Mouse (Mus musculus): ENCODE measurements at regions not wholly inside any gene's neighbourhood (a gene's known extent, or its start where the extent isn't known, plus 50 kb on each side); places are given as distances from the start of the nearest gene placed in this dataset.
A peak's percentile ranks its signal among the peaks of the same experiment; 100 is the strongest.

GRCm38 (mm10) chr9:63896073-63896807 lies 125.6 kb downstream of the Smad6 start:
- DNase-seq (ENCODE audit: low spot score in 2 of 2): peak in 1 of 2 experiments; percentile 51

DNA sequence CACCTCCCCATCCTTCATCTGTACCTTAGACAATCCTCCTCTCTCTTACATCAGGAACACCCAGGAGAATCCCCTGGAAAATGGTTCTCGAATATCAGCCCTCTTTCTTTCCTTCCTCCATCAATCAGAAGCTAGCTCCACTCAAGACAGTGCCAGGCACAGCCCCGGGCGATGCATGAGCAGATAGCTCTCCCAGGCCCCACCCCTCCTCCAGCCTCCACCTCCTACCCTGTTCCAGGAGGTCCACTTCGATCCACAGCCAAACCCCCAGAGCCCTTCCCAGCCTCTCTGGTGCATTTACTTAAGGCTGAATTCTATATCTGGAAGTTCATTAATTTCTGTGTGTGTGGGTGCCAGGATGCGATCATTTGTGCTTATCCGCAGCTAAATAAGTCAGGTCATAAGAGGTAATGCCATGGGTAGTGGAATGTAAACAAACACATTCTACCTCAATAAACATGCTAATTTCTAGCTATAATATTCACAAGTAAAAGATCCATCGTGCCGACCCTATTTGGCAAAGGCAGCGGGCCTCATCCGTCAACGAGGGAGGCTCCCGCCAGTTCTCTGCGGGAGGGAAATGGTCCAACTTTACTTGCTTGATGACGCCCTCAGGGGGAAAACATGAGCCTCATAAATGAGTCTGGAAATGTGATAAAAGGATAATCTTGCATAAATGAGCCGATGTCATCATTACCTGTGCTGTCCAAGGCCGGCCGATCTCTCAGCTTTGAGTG lies 129.5 kb downstream of the Smad6 start:
- no peak for DNase-seq (ENCODE audit: low spot score in 2 of 2)

DNA sequence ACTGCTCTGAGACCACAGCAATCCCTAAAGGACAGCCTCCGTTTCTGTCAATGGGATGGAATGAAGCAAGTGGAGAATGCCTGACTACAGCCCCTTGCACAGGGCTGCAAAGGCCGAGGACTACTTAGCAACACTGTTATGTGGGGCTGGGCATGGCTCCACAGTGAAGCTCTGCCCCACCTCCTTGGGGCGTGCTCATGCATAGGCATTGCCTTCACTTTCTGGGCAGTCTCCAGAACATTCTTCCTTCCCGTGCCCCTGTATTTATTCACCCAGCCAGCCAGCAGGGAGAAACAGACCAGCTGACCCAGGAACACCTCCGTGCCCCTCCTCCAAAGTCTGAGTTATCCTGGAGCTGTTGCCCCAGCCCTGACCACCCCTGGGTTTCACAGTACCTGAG lies 131.1 kb downstream of the Smad6 start:
- no peak for DNase-seq (ENCODE audit: low spot score in 2 of 2)

GRCm38 (mm10) chr9:63889570-63889969 lies 131.8 kb upstream of the Smad3 start:
- DNase-seq (ENCODE audit: low spot score in 2 of 2): no peak

DNA sequence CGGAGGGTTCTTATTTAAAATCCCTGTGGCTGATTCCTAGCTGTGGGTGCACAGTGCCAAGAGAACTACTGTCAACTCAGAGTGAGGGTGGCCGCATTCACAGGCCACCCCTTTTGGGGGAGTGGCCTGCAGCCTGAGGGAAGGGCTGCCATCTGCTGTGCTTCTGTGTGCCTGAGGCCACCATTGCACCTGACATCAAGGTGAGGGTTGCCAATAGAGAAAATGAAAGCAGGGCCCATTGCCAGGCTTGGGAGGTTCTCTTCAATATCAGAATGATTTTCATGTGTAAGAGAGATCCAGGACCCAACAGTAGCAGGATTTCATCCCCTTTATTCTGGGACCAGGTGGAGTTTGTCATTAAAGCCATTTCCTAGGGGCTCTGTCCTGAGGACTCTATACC lies 127.2 kb upstream of the Smad3 start:
- DNase-seq (ENCODE audit: low spot score in 2 of 2): no peak

DNA sequence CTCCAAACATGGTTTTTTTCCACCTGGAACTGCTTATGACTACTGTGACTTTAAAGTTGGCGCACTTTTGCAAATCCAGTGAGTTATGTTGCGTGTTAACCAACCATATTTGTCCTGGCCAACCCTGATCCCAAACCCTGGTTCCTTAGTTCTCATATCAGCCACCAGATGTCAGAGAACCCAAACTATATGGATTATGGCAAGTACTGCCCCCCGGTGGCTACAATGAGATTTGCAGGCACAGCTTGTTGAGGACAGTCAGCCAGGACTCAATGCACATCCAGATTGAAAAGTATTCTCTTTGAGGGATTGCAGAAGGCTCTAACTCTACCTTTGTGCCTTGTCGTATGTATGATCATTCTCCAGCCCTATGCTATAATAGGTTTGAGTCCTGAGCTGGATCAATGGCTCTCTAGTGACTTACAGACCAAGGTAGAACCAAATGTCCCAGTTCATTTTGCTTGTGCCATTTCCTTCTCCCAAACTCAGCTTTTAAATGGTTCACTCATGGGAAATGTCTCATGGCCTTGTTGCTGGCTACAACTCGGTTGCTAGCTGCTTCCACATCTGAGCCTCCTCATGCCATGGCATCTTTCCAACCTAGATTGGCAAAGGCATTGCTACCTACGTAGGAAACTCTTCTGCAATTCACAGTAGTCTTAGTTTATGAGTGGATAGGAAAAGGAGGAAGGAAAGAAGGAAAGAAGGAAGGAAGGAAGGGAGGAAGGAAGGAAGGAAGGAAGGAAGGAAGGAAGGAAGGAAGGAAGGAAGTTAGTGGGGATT lies 126.1 kb upstream of the Smad3 start:
- peak in 1 of 2 experiments; percentile 12 for DNase-seq (ENCODE audit: low spot score in 2 of 2)

DNA sequence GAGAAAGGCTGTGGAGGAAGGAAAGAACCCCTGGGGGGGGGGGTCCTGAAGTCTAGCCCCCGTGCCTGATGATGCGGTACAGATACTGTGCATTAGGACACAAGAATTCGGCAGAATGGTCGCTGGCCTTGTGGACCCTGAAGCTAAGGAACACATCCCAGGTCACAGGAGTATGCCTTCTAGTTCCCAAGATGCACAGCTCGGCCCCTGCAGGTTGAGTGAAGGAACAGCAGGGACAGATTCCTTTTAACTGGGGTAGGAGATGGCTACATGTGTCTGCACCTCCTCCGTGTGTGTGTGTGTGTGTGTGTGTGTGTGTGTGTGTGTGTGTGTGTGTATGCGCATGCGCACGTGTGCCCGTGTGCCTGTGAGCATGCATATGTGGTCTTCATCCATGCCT lies 123.9 kb upstream of the Smad3 start:
- DNase-seq (ENCODE audit: low spot score in 2 of 2): no peak

- no peak for DNase-seq (ENCODE audit: low spot score in 2 of 2)
Measured at GRCm38 (mm10) chr9:63881261-63881563, 123.4 kb upstream of the Smad3 start.

DNA sequence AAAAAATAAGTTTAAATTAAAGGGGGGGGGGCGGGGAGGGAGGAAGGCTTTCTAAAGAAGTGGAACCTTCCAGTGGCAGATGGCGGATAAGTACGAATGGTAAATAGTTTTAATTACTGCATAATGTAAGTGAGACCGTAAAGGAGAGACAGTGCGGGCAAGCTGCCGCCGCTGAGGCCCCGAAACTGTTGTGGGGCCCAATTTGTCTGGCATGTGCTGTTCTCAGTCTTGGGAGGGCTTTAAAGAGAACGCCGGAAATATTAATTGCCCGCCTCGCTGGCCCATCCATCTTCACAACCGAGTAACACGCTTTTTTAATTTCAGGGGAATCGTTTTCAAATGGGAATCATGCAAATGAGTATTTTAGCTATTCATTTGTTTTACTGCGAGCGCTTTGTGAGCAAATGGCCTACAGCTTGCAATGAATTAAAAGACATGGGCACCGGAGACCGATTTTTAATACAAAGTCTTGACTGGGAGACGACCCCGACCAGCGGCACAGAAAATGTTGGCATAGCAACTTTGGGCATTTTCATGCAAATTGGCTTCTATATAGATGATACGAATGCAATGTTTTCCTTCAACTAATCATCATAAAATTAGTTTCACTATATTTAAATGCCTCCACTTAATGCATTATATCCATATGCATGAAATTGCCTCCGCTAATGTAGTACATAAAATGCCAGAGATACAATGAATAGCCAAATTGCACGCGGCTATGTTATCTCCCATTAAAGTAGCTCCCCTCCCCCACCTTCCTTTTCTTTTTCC lies 122.9 kb upstream of the Smad3 start:
- no peak for DNase-seq (ENCODE audit: low spot score in 2 of 2)

DNA sequence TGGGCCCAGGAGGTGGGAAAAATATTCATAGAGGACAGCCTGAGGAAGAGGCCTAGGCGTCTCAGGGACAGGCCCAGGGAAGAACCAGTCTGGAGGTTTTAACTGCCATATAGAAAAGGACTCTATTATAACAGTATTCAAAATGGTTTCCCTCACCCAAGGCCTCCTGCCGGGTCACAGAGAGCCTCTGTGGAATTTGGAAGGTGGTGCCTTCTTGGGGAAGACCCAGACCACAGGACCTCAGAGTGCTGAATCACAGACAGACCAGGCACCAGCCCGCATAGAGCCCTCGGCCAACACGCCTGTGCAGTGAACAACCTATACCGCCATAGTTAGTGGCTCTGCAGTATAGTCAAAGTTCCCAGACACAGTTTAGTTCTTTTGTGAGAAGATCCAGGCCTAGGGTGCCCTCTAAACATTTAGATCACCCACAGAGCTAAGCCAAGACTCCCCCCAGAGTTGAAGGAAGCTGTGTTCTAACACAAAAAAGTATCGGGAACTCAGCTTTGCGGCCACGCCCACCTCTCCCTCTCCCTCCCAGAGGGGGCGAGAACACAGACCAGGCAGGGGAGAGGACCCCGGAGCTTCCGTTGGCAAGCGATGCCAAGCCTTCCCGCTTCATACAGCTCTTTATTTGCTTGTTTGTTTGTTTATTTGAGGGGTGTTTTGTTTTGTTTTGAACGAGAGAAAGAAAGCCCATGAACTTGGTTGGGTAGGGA lies 122.1 kb upstream of the Smad3 start:
- DNase-seq (ENCODE audit: low spot score in 2 of 2): no peak

GRCm38 (mm10) chr9:63877864-63878263 lies 120.1 kb upstream of the Smad3 start:
- DNase-seq (ENCODE audit: low spot score in 2 of 2): no peak

- DNase-seq (ENCODE audit: low spot score in 2 of 2): no peak
Measured at GRCm38 (mm10) chr9:63876886-63877285, 119.1 kb upstream of the Smad3 start.

GRCm38 (mm10) chr9:63876023-63876422 lies 118.2 kb upstream of the Smad3 start:
- no peak for DNase-seq (ENCODE audit: low spot score in 2 of 2)

DNA sequence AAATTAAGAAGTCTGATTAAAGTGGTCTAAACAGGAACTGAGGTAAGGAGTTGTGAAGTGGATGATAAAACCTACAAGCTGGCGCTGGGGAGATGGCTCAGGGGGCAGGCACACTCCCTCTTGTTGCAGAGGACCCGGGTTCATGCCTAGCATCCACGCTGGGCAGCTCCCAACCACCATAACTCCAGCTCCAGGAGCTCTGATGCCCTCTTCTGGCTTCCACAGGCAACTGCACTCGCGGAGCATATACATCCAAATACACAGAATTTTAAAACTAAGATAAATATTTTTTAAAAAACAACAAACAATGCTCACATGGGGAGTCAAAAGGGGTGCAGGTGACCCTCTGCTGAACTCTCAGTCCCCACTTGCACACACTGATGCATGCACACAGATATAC lies 117.4 kb upstream of the Smad3 start:
- no peak for DNase-seq (ENCODE audit: low spot score in 2 of 2)

- DNase-seq (ENCODE audit: low spot score in 2 of 2): no peak
Measured at GRCm38 (mm10) chr9:63864350-63864749, 106.6 kb upstream of the Smad3 start.

- DNase-seq (ENCODE audit: low spot score in 2 of 2): no peak
Measured at GRCm38 (mm10) chr9:63863328-63863727, 105.5 kb upstream of the Smad3 start.

- DNase-seq (ENCODE audit: low spot score in 2 of 2): no peak
Measured at GRCm38 (mm10) chr9:63862427-63862826, 104.6 kb upstream of the Smad3 start.

DNA sequence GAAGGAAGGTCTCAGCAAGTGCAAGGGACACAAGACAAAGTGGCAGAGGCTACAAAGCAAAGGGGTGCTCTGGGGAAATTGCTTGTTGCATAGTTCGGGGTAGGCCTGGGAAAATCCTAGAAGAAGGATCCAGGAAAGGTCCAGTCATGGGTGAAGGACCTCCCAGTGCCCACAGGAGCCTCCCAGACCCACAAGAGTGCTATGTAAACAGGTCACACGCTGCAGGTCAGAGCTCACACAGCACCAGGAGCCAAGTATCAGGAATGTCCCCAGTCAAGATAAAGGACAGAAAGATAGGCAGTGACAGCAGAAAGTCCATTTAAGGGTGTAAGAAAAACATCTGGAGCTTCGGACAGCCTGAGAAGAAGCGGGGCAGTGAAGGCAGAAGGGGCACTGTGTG lies 103.6 kb upstream of the Smad3 start:
- no peak for DNase-seq (ENCODE audit: low spot score in 2 of 2)

GRCm38 (mm10) chr9:63860196-63860595 lies 102.4 kb upstream of the Smad3 start:
- no peak for DNase-seq (ENCODE audit: low spot score in 2 of 2)

DNA sequence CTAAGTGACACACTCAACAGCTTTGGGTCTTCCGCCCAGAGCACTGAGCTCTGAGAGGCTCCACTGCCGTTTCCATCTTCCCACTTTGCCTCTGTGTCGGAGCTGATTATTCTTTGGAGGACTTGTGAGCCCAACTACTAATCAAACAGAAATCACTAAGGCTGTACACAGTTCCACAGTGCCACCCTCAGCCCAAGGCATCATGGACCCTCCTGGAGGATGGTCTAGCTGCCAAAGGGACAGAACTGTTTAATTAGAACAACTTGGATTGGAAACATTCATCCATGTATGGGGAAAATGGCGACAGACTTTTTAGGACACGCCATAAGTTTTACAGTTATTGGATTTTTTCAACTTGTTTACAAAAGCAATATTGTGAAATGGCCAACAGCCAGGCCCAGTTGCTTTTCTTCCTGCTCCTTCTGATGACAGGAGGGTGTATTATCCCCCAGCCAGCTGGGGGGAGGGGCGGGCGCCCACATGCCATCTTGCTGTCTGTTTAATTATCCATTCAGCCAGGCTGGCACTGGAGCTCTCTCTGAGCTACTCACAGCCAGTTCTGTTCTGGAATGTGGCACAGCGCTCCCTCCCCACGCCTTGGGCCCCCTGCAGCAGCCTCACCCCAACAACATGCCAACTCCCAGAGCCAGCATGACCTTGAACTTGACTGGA lies 98.4 kb upstream of the Smad3 start:
- DNase-seq (ENCODE audit: low spot score in 2 of 2): no peak

- DNase-seq (ENCODE audit: low spot score in 2 of 2): no peak
Measured at GRCm38 (mm10) chr9:63851809-63852208, 94.0 kb upstream of the Smad3 start.
